Mouse (Mus musculus) central nervous system, embryonic 11.5 days (tissue): ENCODE measurements around the gene Olfr974. TPM values are rescaled to one million over a fixed set of nuclear protein-coding genes. Genes with fewer than 3 reads are reported as not detected.

Experiments used
- polyA plus RNA-seq: library from polyadenylated mRNA; depleted of rRNA; stranded (reverse); fragments of >200 nt; gene quantifications from 2 replicates; pipeline ENCODE4 v1.2.3, GENCODE M21; 2012; rRNA removed

The Olfr974 gene
- polyA plus RNA-seq: not detected in 2 replicates

GRCm38 (mm10) chr9:39937201-39937600 lies at the start of gene Olfr974:
TSS of gene Olfr974 (plus strand) at chr9:39937501.

GRCm38 (mm10) chr9:39907036-39907435 lies 30.3 kb upstream of the Olfr974 start, which contains the start of gene Olfr229:
TSS of gene Olfr229 (plus strand) at chr9:39907336.

GRCm38 (mm10) chr9:39951946-39952345 lies 14.6 kb downstream of the Olfr974 start, which contains the start of gene Olfr975:
TSS of gene Olfr975 (minus strand) at chr9:39952046.

GRCm38 (mm10) chr9:39961033-39961432 lies 23.7 kb downstream of the Olfr974 start, which contains the start of gene Olfr976:
TSS of gene Olfr976 (minus strand) at chr9:39961133.

GRCm38 (mm10) chr9:39991813-39992212 lies 54.5 kb downstream of the Olfr974 start, which contains the start of gene Olfr978:
TSS of gene Olfr978 (plus strand) at chr9:39992113.

Other genes starting within 250 kb of the Olfr974 start
- gene Olfr149, start 230.4 kb upstream of the Olfr974 start, polyA plus RNA-seq: not detected in 2 replicates
- gene Olfr965, start 226.1 kb upstream of the Olfr974 start, polyA plus RNA-seq: not detected in 2 replicates
- not detected in 2 replicates for gene Olfr150, start 206.5 kb upstream of the Olfr974 start, polyA plus RNA-seq
- not detected in 2 replicates for gene Olfr967, start 191.3 kb upstream of the Olfr974 start, polyA plus RNA-seq
- gene Olfr968, start 154.2 kb upstream of the Olfr974 start, polyA plus RNA-seq: not detected in 2 replicates
- gene Olfr969, start 146.6 kb upstream of the Olfr974 start, polyA plus RNA-seq: not detected in 2 replicates
- gene Olfr970, start 128.6 kb upstream of the Olfr974 start, polyA plus RNA-seq: not detected in 2 replicates
- gene Olfr971, start 100.6 kb upstream of the Olfr974 start, polyA plus RNA-seq: not detected in 2 replicates
- not detected in 2 replicates for gene Olfr972, start 71.1 kb upstream of the Olfr974 start, polyA plus RNA-seq
- not detected in 2 replicates for gene Olfr229, start 30.2 kb upstream of the Olfr974 start, polyA plus RNA-seq
- not detected in 2 replicates for gene Olfr975, start 14.5 kb downstream of the Olfr974 start, polyA plus RNA-seq
- not detected in 2 replicates for gene Olfr976, start 23.6 kb downstream of the Olfr974 start, polyA plus RNA-seq
- gene Olfr978, start 54.6 kb downstream of the Olfr974 start, polyA plus RNA-seq: not detected in 2 replicates
- gene Olfr979, start 66.0 kb downstream of the Olfr974 start, polyA plus RNA-seq: not detected in 2 replicates
- not detected in 2 replicates for gene Olfr980, start 72.1 kb downstream of the Olfr974 start, polyA plus RNA-seq
- gene Olfr981, start 84.0 kb downstream of the Olfr974 start, polyA plus RNA-seq: not detected in 2 replicates
- not detected in 2 replicates for gene Olfr982, start 136.3 kb downstream of the Olfr974 start, polyA plus RNA-seq
- gene Olfr983, start 156.1 kb downstream of the Olfr974 start, polyA plus RNA-seq: not detected in 2 replicates
- gene Olfr984, start 176.7 kb downstream of the Olfr974 start, polyA plus RNA-seq: not detected in 2 replicates
- not detected in 2 replicates for gene Olfr985, start 192.7 kb downstream of the Olfr974 start, polyA plus RNA-seq
- not detected in 2 replicates for gene Tmem225, start 210.6 kb downstream of the Olfr974 start, polyA plus RNA-seq
- gene Olfr986, start 243.4 kb downstream of the Olfr974 start, polyA plus RNA-seq: not detected in 2 replicates